Mouse (Mus musculus): ENCODE results near the gene Dpp6.

The Dpp6 gene

DNA sequence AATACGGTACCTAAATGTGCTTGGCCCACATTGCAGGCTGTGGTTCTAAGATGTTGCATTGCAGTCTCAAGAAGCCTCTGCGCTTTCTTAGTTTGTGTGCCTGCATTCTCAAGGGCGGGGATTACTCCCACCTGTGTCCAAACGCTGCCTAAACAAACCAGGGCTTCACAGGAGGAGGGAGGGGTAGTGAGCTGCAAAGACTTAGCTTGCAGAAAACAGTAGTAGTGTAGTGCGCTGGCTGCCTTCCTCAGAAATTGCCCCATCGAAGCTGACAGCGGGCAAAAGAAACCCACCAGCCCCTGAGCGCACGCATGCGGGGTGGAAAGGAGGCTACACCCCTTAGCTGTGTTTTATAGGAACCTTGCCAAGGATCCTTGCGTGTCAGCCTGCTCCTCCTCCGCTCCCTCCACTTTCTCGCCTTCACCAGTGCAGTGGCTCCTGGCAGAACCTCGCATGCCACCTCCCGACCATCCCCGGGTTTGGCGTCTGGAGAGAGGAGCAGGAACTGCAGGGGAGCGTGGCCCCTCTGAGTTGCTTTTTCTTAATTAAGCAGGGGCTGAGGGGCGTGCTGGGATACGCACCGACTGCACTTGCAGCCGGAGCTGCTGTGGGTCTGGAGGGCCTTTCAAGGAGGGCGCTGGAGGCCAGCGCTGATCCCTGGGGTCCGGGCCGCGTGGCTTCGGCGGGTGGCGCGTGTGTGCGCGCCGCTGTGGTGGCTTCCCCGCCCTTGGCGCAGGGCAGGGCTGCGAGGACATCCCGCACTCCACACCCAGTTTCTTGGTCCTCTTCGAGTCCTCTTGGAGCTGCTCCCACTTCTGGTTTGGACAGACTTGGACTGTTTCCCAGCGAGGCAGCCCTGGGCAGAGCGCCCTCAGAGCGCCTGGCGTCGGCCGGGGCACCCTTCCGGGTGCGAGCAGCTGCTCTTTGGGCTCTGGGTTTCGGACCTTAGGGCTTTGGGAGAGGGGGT, at the start of gene Dpp6:
Dpp6 (plus strand) TSS at position 229 of the 967 bp plus-strand sequence.
- peak; percentile 85 for DNase-seq

DNA sequence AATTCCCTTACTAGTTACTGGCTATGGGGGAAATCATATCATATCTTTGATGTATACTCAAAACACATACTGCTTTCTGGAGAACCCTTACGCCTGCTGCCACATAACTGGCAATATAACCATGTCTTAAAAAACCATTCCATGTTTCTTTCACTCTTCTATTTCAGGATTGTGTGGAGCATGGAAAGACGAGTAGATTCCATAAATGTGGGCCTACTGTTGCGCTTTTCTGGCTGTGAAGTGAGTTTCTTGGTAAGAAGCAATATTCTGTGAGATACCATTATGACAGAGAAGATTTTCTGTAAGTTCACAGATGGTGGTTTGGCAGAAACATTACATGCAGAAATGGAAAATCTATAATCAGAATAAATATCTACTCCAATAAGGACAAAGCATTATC, 33.0 kb upstream of the Dpp6 start:
- DNase-seq = no peak

DNA sequence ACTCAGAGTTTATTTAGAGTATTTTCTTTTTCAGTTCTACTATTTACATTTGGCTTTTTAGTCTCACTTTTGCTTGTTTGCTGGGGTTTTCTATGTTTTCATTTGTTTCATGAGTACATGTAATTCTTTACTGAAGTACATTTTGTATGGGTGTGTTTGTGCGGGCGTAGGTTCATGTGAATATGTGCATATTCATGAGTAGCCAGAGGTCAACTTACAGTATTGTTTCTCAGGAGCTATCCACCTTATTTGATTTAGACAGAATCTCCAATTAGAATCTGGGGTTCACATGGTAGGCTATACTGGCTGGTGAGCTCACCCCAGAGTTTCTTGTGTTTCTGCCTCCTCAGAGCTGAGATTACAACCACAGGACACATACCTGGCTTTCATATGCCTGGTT, 21.5 kb upstream of the Dpp6 start:
- no peak for DNase-seq

DNA sequence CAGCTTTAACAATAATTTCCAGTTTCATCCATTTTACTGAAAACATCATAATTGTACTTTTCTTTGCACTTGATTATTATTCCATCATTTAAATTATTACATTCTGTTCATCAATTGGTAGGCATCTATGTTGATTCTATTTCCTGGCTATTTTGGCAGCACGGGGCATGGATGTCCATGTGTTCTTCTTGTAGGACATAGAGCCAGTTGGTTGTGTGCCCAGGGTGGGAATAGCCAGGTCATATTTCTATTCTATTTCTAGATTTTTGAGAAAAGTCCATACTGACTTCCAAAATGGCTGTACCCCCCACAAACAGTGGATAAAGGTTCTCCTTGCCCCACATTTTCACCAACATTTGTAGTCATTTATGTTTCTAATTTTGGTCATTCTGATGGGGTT, 19.0 kb downstream of the Dpp6 start:
- DNase-seq = peak; percentile 57

DNA sequence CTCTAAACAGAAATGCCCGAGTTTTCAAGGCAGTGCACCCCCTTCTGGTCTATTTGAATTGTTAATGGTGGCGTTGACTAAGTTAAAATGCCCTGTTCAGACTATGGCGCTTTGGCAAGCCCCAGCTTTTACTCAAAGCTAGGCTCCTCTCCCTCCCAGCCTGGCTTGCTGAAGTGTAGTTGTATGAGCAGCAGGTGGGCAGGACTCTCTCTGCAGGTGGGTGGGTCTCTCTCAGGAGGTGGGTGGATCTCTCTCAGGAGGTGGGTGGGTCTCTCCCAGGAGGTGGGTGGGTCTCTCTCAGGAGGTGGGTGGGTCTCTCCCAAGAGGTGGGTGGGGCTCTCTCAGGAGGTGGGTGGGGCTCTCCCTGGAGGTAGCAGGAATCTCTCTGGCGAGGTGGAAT, 24.1 kb downstream of the Dpp6 start:
- no peak for DNase-seq

DNA sequence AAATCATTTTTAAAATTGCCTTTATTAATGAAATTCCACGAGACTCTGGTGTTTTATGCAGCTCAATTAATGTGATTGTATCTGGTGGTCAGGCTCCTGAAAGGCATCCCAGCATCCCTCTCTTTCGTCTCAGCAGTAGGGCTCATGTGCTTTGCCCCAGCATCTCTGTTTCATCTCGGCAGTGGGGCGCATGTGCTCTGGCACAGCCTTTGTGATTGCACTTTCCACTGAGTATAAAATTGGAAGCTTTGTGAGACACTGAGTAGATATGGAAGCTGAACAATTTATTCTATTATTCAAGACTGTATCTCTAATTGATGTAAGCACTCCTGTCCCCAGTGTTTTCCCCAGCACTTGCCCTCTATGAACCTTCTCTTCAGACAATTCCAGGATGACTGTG, 37.7 kb downstream of the Dpp6 start:
- DNase-seq = no peak

DNA sequence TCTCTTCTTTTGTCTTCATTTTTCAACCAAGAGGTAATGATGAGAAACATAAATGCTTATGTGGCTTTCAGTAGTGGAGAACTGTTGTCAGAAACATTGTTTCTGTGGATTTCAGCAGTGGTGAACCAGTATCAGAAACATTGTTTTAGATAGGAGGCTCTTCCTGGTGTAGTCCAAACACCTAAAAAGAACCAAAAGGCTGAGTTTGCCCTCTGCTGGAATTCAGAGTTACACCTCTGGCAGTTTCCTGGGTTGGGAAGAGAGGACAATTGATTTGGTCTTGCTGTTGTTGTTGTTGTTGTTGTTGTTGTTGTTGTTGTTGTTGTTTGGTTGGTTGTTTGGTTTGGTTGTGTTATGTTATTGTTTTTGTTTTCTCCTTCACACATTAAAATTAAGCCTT, 58.4 kb downstream of the Dpp6 start:
- peak; percentile 23 for DNase-seq

DNA sequence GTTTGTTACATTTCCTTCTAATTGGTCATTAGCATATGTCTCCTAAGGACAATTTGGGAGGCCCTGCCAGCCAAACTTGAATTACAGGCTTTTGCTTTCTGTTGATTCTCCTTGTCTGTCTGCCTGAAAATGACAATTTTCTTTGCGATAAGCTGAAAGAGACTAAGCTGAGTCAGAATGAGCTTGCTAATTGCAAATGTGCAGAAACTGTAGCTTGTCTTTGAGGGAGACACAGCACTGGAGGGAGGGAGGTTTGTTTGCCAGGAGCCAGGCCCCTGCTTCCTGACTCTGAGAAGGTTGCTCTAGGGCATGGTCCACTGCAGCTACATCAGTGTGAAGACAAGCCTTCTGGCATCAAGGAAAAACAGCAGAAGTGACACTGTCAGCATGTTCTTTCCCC, 70.5 kb downstream of the Dpp6 start:
- no peak for DNase-seq

DNA sequence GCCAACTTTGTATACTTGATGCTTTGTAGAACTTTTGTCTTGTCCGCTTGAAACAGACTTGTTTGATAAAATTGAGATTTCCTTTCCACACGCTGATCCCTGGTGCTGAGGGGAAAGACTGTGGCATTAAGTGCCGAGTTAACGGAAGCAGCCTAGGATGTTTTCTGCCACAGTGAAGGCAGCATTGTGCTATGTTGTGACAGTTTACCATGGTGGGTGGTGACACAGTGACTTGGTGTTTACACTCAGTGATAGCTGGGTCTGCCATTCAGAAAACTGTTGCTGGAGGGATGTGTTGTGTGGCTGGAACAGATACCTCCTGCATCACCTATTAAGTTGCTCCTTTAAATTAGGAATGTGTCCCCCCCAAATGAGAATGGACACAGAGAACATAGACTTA, 71.1 kb downstream of the Dpp6 start:
- no peak for DNase-seq

DNA sequence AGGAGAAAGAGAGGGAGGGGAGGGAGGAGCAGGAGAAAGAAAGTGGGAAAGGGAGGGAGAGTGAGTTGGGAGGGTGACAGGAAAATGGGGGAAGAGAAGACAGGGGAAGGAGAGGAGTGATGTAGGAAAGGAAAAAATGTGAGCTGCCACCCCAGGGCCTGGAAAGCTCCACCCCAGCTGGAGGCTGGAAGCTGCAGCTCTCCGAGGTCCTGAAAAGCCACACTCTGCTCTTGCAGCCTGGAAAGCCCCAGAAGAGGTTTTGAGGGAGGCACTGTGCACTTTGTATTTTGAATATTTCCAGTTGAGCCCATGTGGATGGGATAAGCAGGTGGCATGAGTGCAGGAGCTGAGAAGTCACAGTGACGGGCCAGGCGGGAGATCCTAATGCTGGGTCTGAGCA, 77.3 kb downstream of the Dpp6 start:
- DNase-seq = no peak

DNA sequence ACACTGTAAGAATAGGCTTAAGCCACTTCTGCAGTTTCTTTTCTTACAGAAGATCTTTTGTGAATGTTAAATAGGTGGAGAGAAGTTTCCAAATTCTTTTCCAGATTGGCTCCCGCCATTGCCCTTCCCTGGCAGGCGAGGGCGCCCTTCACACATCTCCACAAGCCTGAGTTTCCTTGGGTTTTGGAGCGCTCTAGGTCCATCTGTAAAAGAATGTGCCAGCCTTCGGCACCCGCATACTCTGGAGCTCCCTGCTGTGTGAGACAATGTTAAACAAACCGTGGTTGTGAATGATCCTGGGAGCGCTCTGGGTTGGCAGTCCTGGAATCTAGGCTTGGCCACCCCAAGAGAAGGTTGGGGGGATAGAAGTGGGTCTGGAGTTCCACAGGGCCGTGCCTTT, 86.8 kb downstream of the Dpp6 start:
- peak; percentile 65 for DNase-seq

DNA sequence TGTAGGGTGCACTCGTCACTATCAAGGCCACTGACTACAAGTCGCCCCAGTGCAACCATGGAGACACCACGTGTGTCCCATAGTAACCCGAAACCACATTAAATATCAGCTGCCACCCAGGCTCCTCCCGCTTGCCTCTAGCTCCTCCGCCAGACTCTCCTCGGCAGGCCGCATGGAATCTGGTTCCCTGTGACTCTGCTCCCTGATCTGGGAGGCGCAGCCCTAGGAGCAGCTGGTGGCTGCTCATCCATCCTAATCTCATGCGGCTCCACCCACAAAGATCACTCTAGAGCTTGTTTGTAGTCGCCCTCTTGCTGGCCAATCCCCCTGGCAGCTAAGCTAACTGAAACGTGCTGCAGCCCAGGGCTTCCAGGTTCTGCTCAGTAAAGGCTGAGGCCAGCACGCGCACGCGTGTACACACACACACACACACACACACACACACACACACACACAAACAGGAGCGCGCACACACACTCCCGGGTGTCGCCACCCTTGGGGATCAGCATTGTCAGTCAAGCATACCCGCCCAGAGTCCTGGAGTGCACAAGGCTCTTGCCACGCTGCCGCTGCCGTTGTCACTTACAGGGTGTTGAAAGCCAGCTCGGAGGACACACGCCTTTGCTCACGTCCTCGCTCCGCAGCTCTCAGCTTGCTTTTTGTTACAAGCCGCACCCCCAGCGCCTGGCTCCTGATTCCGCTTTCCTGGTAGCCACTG, 87.5 kb downstream of the Dpp6 start:
- DNase-seq = peak; percentile 74

DNA sequence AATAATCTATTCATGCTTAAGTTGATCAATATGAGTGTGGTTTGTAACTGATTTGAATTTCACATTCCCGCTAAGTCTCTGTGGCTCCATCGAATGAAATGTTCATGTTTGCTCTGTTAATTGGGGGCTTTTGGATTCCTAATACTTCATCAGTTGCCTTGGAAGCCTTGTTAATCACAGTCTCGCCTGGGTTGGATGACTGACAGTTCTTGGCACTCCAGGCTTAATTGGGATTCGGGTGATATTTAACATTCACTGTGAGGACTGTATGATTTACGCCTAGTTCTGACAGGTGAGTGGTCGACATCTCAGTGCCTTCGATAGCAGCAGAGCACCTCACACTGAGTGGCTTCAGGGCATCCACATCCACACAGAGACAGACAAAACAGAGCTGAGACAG, 90.1 kb downstream of the Dpp6 start:
- DNase-seq = no peak

DNA sequence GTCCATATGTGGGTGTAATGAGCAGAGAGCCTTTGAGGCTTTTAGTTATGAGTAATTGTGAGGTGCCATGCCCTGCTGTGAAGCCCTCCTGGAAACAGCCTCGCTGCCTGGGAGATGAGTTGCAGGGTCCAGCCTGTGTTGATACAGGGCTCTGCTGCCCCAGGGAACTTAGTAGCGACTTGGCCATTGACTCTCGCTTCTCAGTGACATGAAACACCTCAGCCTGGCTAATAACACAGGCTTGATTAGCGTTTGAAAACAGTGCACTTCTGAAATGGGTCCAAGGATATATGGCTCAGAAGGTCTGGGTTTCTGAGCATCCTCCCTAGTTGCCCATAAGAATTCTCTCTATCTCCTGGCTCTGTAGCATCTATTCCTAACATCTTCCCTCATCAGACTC, 91.6 kb downstream of the Dpp6 start:
- DNase-seq = no peak

DNA sequence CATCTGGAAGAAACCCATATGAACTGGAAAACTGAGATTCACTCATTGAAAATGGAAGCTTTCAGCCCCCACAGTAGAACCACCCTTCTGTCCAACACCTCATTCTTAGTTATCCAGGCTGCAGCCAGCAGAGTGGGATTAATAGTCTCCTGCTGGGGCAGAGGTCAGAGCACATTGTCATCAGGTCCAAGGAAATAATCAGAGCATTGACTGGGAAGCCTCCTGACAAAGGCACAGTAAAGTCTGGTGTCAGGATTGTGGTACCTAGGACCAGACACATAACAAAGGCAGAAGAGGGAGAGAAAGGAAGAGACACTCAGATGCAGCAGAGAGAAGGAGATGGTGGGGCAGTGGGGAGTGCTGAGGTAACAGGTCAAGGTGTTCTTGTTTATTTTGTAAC, 93.3 kb downstream of the Dpp6 start:
- DNase-seq = no peak

DNA sequence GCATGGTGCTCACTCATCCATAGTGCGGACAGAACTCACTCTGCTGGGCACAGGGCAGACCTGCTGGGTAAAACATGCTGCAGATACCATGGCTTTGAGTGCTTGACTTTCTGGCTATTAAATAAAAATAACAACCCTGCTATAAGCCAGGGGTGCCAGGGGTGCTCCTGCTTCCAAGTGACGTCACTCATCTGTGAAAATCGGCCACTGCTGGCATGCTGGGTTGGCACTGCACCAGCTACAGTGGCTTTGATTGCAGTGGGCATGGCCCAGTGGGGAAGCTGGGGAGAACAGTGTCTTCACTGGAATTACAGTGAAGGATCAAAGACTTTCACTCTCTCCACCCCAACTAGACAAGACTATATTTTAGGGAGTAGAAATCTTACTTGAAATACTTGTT, 95.0 kb downstream of the Dpp6 start:
- DNase-seq = no peak

DNA sequence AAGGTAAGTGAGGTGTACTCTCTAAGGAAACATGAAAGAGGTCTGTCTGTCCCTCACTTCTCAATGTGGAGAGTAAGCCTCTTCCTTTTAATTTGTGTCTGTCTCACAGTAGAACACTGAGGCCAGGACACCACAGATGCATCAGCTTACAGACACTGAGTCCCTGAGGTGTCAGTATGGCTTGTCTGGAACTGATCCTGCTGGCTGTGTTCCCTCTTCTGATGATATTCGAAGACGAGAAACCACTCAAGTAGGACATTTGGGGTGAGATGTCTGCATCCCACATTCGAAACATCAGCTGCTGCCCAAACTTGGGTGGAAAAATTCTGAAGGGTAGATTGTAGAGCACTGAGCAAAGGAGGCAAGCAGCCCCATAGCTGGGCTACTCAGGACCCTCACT, 101.8 kb downstream of the Dpp6 start:
- peak; percentile 54 for DNase-seq

DNA sequence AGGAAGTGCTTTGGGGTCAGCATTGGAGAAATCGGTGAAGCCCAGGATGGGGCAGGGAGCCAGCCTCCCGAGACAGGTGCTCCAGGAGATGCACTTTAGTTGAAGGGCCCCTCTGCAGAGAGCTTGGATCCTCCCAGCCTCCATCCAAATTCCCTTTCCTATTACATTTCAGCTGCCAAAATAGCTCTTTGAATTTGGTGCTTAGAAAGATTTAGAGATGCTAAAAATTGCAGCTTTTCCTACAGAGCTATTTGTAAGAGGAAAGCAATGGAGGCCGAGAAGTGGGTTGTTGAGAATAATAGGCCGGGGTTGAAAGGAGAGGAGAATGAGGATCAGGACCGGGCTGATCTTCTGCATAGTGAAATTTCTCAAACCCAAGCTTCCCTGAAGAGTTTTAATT, 107.5 kb downstream of the Dpp6 start:
- no peak for DNase-seq

DNA sequence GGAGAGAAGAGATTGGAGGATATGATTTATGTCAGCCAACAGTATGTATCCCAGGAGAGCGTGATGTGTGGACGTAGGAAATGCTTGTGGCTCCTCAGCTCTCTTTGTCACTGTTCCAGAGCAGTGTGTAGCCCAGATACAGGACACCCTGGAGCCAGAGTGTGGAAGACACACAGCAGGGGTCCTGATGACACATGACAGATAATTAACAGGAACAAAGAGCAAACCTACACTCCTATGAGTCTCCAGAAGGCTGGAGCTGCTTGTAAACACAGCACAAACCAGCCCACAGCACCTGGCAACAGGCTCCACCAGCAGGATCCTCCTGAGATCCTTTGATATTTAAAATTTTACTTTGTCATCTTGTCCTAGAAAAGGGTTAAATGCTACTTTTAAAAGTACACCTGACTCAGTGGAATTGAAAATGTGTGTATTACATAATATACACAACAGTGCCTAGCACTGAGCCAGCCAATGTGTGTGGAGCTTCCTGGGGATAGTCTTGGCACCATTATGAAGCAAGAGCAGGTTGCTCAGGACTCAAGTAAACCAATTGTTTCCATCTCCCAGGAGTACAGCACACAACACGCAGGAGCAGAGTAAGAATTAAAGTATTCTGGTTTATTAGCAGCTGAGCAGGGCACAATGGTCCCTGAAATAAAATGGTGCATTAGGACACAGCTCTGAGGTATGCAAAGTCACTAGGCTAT, 115.6 kb downstream of the Dpp6 start:
- peak; percentile 57 for DNase-seq

DNA sequence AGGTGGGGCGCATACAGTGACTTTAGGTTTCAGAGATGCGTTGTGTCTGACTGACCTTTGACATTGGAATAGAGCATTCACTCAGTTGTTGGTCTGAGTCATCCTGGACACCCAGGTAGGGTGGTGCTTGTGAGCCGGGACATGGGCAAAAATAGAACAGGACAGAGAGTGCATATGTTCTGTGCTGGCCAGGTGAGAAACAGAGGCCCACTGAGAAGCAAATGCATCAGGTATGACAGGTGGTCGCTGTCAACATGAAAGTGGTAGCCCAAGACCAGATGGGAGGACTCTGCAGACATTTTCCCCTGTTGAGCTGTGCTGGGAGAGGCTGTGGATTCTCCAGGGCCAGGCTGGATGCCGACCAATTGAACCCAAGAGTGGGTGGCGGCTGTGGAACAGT, 117.9 kb downstream of the Dpp6 start:
- no peak for DNase-seq

DNA sequence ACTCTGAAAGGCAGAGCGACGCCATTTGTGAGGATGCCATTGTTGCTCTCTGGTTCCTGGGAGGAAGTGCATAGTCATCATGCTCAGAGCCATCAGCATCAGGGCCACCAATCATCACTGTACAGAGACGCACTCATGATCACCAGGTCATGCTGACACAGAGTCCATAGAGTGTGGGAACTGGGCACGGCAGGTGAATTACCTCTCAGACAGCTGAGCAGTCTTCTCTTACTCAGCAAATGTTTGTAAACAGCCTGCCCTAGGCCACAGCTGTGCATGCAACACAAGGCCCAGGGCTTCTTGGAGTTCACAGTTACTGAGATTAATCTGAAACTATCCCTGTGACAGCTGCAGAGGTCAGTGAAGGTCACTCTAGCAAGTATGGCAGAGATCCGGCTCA, 124.5 kb downstream of the Dpp6 start:
- DNase-seq = no peak

DNA sequence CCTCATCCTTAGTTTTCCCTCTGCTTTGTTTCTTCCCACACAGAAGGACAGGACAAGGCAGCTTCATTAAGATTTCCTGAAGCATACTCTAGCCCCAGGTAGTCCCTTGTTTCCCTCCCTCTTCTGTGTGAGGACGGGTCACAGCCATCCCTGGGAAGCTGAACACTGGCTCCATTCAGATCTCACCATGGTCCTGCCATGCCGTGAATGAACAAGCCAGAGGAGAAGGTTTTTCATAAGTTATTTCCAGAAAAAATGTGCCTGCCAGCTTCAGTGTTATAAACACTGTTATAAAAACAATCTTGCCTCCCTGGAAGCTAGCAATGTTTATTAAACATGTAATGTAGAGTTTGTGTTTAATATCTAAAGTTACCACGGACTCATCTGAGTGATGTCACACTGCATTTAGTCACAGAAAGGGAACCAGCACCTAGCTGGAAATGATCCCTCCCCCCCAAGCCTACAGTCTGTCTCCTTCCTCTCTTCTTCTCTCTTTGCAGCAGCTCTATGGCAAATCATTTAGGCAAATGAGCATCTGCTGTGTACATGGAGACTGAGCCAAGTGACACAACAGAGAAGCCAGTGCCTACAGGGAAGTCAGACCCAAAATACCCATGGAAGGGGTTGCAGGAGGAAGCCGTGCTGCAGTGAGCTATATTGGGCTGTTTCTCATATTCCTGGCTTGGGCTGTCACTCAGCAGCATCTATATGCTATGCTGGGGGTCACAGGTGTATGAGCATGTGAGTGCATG, 128.3 kb downstream of the Dpp6 start:
- no peak for DNase-seq
